ENCODE assay signal across 27 mouse cellular contexts in the genomic region with DNA sequence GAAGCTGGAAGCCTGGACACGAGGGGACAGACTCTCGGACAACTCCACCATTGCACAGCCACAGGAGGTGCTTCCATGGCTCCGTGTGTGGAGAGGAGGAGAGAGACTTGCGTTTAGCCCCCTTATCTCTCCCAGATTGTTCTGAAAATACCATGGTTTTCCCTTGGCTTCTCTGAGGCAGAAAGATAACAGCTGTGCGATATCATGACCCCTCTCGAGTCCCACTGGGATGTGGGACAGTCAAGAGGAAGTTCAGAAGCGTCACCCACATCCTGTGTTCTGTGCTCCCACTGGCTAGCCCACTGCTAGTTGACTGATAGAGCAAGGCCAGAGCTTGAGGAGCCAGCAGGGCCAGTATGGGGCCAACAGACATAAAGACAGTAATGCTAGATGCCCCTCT.
DNase-seq lines count a peak whose midpoint lies in the region; ATAC-seq lines count a peak whose summit lies in the region.
"Had no signal": no experiment of that assay in that cellular context is flagged by ENCODE, and none has a peak within 500 bp of the region (broad histone marks: within the 10 kb centered on the region; RNA-seq: fewer than 3 reads in every experiment).

No protein-coding gene starts in this region.

- no peak overlapping the region for H3K27ac ChIP-seq in forebrain, embryonic 11.5 days (ENCODE audit: low read depth, low read length)
- H3K27ac ChIP-seq in forebrain, embryonic 10.5 days: no peak overlapping the region
- no peak overlapping the region for H3K27ac ChIP-seq in kidney, embryonic 15.5 days
- H3K27ac ChIP-seq in hindbrain, embryonic 13.5 days: no peak overlapping the region
- H3K27ac ChIP-seq: embryonic facial prominence, embryonic 15.5 days; hindbrain, embryonic 14.5 days; limb, embryonic 13.5 days; liver, embryonic 14.5 days; midbrain, embryonic 10.5 days; neural tube, embryonic 13.5 days had no signal

- no peak overlapping the region for H3K4me3 ChIP-seq in forebrain, embryonic 11.5 days (ENCODE audit: low read depth, low read length)
- H3K4me3 ChIP-seq in forebrain, embryonic 10.5 days: no peak overlapping the region
- H3K4me3 ChIP-seq in kidney, embryonic 15.5 days (replicated peaks): no peak overlapping the region
- no peak overlapping the region for H3K4me3 ChIP-seq in hindbrain, embryonic 13.5 days
- H3K4me3 ChIP-seq: embryonic facial prominence, embryonic 15.5 days; limb, embryonic 13.5 days; midbrain, embryonic 10.5 days; myocyte; neural tube, embryonic 13.5 days had no signal

- no peak overlapping the region for H3K9ac ChIP-seq in forebrain, embryonic 11.5 days (ENCODE audit: low read length)
- H3K9ac ChIP-seq in kidney, embryonic 15.5 days: no peak overlapping the region
- no peak overlapping the region for H3K9ac ChIP-seq in hindbrain, embryonic 13.5 days
- H3K9ac ChIP-seq: embryonic facial prominence, embryonic 15.5 days; hindbrain, embryonic 14.5 days; limb, embryonic 13.5 days; liver, embryonic 14.5 days; lung, embryonic 14.5 days; neural tube, embryonic 13.5 days had no signal

- H3K36me3 ChIP-seq in forebrain, embryonic 11.5 days (ENCODE audit: control insufficient read depth, insufficient read depth, low read length): no peaks in the 10 kb centered on the region
- no peaks in the 10 kb centered on the region for H3K36me3 ChIP-seq in forebrain, embryonic 10.5 days (replicated peaks)
- H3K36me3 ChIP-seq in kidney, embryonic 15.5 days: no peaks in the 10 kb centered on the region
- H3K36me3 ChIP-seq in hindbrain, embryonic 13.5 days: no peaks in the 10 kb centered on the region
- H3K36me3 ChIP-seq: embryonic facial prominence, embryonic 15.5 days; limb, embryonic 13.5 days; midbrain, embryonic 10.5 days; neural tube, embryonic 13.5 days had no signal

- no peaks in the 10 kb centered on the region for H3K4me1 ChIP-seq in forebrain, embryonic 11.5 days (replicated peaks; ENCODE audit: control insufficient read depth, insufficient read depth, low read length)
- H3K4me1 ChIP-seq in forebrain, embryonic 10.5 days: no peaks in the 10 kb centered on the region
- no peaks in the 10 kb centered on the region for H3K4me1 ChIP-seq in kidney, embryonic 15.5 days
- H3K4me1 ChIP-seq in hindbrain, embryonic 13.5 days (replicated peaks): no peaks in the 10 kb centered on the region
- H3K4me1 ChIP-seq: embryonic facial prominence, embryonic 15.5 days; limb, embryonic 13.5 days; midbrain, embryonic 10.5 days; neural tube, embryonic 13.5 days had no signal

- H3K27me3 ChIP-seq in forebrain, embryonic 11.5 days (ENCODE audit: control insufficient read depth, insufficient read depth, low read length): no peaks in the 10 kb centered on the region
- no peaks in the 10 kb centered on the region for H3K27me3 ChIP-seq in forebrain, embryonic 10.5 days (ENCODE audit: poor library complexity, severe bottlenecking)
- no peaks in the 10 kb centered on the region for H3K27me3 ChIP-seq in kidney, embryonic 15.5 days
- no peaks in the 10 kb centered on the region for H3K27me3 ChIP-seq in hindbrain, embryonic 13.5 days
- H3K27me3 ChIP-seq: embryonic facial prominence, embryonic 15.5 days; limb, embryonic 13.5 days; neural tube, embryonic 13.5 days had no signal

- peak; percentile 41 for DNase-seq in forebrain, embryonic 11.5 days (ENCODE audit: low spot score)
- DNase-seq in forebrain, embryonic 10.5 days (ENCODE audit: extremely low spot score, low spot score): no peak
- peak; percentile 36 for DNase-seq in kidney, adult 11 months
- peak; percentile 11 for DNase-seq in 416B (ENCODE audit: low read depth)
- peak; percentile 32 to 40 for DNase-seq in kidney, postnatal 36 days
- DNase-seq: adrenal gland, postnatal 14 days; cerebellum, adult 9-10 months; gastrocnemius, postnatal 10 days; layer of hippocampus, adult 9-11 months; lung, embryonic 14.5 days; lung, postnatal 4 days; retina, postnatal 1 day; right cerebral cortex, postnatal 25 days; spleen, adult 18-20 months; thymus, postnatal 25 days had no signal

- no peaks in the 10 kb centered on the region for H3K9me3 ChIP-seq in forebrain, embryonic 11.5 days (ENCODE audit: control insufficient read depth, low read length)
- no peaks in the 10 kb centered on the region for H3K9me3 ChIP-seq in forebrain, embryonic 10.5 days
- H3K9me3 ChIP-seq in kidney, embryonic 15.5 days (replicated peaks): no peaks in the 10 kb centered on the region
- no peaks in the 10 kb centered on the region for H3K9me3 ChIP-seq in hindbrain, embryonic 13.5 days
- H3K9me3 ChIP-seq: embryonic facial prominence, embryonic 15.5 days; limb, embryonic 13.5 days; midbrain, embryonic 10.5 days; neural tube, embryonic 13.5 days had no signal

- ATAC-seq in forebrain, embryonic 11.5 days (replicated peaks; ENCODE audit: low FRiP score): no peak
- no peak for ATAC-seq in kidney, embryonic 15.5 days (replicated peaks; ENCODE audit: low FRiP score)
- no peak for ATAC-seq in hindbrain, embryonic 13.5 days (ENCODE audit: low FRiP score)
- ATAC-seq: forebrain, embryonic 16.5 days; inflammation-experienced regulatory T-cells, adult 6 months; midbrain, embryonic 16.5 days had no signal

- WGBS in forebrain, embryonic 11.5 days: 92% methylated on average over 7 of the region's 7 CpGs
- 87% methylated on average over 7 of the region's 7 CpGs for WGBS in forebrain, embryonic 10.5 days
- 72% methylated on average over 7 of the region's 7 CpGs for WGBS in kidney, embryonic 15.5 days
- WGBS in hindbrain, embryonic 13.5 days: 85% methylated on average over 7 of the region's 7 CpGs

- no peak overlapping the region for H3K4me2 ChIP-seq in forebrain, embryonic 11.5 days (ENCODE audit: low read depth, low read length, severe bottlenecking)
- H3K4me2 ChIP-seq in kidney, embryonic 15.5 days: no peak overlapping the region
- no peak overlapping the region for H3K4me2 ChIP-seq in hindbrain, embryonic 13.5 days
- H3K4me2 ChIP-seq: embryonic facial prominence, embryonic 15.5 days; hindbrain, embryonic 14.5 days; limb, embryonic 13.5 days; lung, embryonic 14.5 days; neural tube, embryonic 13.5 days had no signal
